Mouse (Mus musculus): ENCODE measurements around the gene Tusc2.

DNA sequence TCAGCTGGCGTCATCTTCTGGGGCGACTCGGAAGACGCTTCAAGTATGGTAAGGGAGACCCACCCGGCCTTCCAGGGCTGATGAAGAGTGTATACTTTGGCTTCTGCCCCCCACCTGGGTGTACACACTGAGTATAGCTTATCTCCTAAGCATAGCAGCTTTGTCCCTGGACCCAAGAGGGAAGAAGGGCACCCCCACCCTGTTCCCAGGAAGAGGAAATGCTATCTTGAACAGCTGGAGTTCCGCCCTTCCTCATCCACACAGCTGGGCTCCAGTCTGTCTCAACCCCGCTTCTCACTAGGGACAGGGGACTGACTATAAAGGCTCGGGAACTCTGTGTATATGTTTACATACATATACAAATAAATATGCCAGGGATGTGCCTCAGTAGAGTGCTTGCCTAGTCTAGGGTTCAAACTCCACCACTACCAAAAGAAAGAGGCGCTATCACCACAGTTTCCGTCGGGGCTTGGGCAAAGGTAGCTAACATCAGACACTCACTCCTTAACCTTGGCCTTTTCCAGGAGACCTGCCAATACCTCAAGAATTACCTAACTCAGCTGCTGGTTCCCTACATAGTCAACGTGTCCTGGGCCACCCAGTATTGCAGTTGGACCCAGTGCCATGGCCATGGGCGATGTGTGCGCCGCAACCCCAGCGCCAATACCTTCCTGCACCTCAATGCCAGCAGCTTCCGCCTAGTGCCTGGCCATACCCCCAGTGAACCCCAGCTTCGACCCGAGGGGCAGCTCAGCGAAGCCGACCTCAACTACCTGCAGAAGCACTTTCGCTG, 8.7 kb downstream of the Tusc2 start:
- no peak for TF ChIP-seq MAX (IDR thresholded peaks at IDR 0.05; ENCODE audit: low read depth)
- TF ChIP-seq USF1 (IDR thresholded peaks at IDR 0.05; ENCODE audit: low read depth): no peak
- TF ChIP-seq CEBPB (IDR thresholded peaks at IDR 0.05; ENCODE audit: insufficient read depth, poor library complexity, severe bottlenecking): no peak
- TF ChIP-seq E2F4 (IDR thresholded peaks at IDR 0.05; ENCODE audit: insufficient read depth): no peak
- no peak for TF ChIP-seq REST (IDR thresholded peaks at IDR 0.05; ENCODE audit: insufficient read depth, insufficient read length)
